Mouse (Mus musculus): ENCODE measurements around the gene Timmdc1.
A peak's percentile ranks its signal among the peaks of the same experiment; 100 is the strongest.

Gene Timmdc1

GRCm38 (mm10) chr16:38522129-38523084 lies at the start of gene Timmdc1:
Gene Timmdc1 (minus strand): TSS chr16:38522663.
- DNase-seq (ENCODE audit: low spot score in 2 of 2), result peak; percentile 97

- DNase-seq (ENCODE audit: low spot score in 2 of 2), result no peak
Measured at GRCm38 (mm10) chr16:38571481-38571880, 49.0 kb upstream of the Timmdc1 start.

GRCm38 (mm10) chr16:38568192-38568591 lies 45.7 kb upstream of the Timmdc1 start:
- DNase-seq (ENCODE audit: low spot score in 2 of 2), result no peak

- no peak for DNase-seq (ENCODE audit: low spot score in 2 of 2)
Measured at GRCm38 (mm10) chr16:38563516-38563915, 41.1 kb upstream of the Timmdc1 start.

- DNase-seq (ENCODE audit: low spot score in 2 of 2), result no peak
Measured at GRCm38 (mm10) chr16:38562968-38563327, 40.5 kb upstream of the Timmdc1 start.

GRCm38 (mm10) chr16:38562131-38562967 lies 39.9 kb upstream of the Timmdc1 start:
- peak; percentile 97 for DNase-seq (ENCODE audit: low spot score in 2 of 2)

GRCm38 (mm10) chr16:38558221-38558748 lies 35.8 kb upstream of the Timmdc1 start, which contains the start of gene Tmem39a:
Gene Tmem39a (plus strand): TSS chr16:38558698.
- no peak for DNase-seq (ENCODE audit: low spot score in 2 of 2)

- DNase-seq (ENCODE audit: low spot score in 2 of 2), result no peak
Measured at GRCm38 (mm10) chr16:38555988-38556387, 33.5 kb upstream of the Timmdc1 start.

- DNase-seq (ENCODE audit: low spot score in 2 of 2), result peak; percentile 91
Measured at GRCm38 (mm10) chr16:38549479-38550396, 27.3 kb upstream of the Timmdc1 start, which contains the start of gene Poglut1. Gene Poglut1 (minus strand): TSS chr16:38550258.

GRCm38 (mm10) chr16:38548000-38548399 lies 25.5 kb upstream of the Timmdc1 start:
- DNase-seq (ENCODE audit: low spot score in 2 of 2), result no peak

- DNase-seq (ENCODE audit: low spot score in 2 of 2), result no peak
Measured at GRCm38 (mm10) chr16:38538716-38539380, 16.4 kb upstream of the Timmdc1 start.

GRCm38 (mm10) chr16:38536544-38537146 lies 14.2 kb upstream of the Timmdc1 start:
- peak; percentile 76 to 85 for DNase-seq (ENCODE audit: low spot score in 2 of 2)

GRCm38 (mm10) chr16:38526264-38526663 lies 3.8 kb upstream of the Timmdc1 start:
- no peak for DNase-seq (ENCODE audit: low spot score in 2 of 2)

- no peak for DNase-seq (ENCODE audit: low spot score in 2 of 2)
Measured at GRCm38 (mm10) chr16:38521211-38521987, 1.1 kb downstream of the Timmdc1 start.

GRCm38 (mm10) chr16:38519140-38519539 lies 3.3 kb downstream of the Timmdc1 start:
- DNase-seq (ENCODE audit: low spot score in 2 of 2), result no peak

GRCm38 (mm10) chr16:38510846-38511245 lies 11.6 kb downstream of the Timmdc1 start:
- DNase-seq (ENCODE audit: low spot score in 2 of 2), result no peak

GRCm38 (mm10) chr16:38506041-38506634 lies 16.3 kb downstream of the Timmdc1 start:
- peak; percentile 74 to 80 for DNase-seq (ENCODE audit: low spot score in 2 of 2)

GRCm38 (mm10) chr16:38503528-38503927 lies 18.9 kb downstream of the Timmdc1 start:
- DNase-seq (ENCODE audit: low spot score in 2 of 2), result no peak

GRCm38 (mm10) chr16:38502469-38502868 lies 20.0 kb downstream of the Timmdc1 start:
- no peak for DNase-seq (ENCODE audit: low spot score in 2 of 2)
